Mouse (Mus musculus) forebrain, embryonic 10.5 days (tissue): ENCODE measurements at regions not wholly inside any gene's neighbourhood (a gene's known extent, or its start where the extent isn't known, plus 50 kb on each side); places are given as distances from the start of the nearest gene placed in this dataset.

Experiments used
- DNase-seq: peaks from one replicate; pipeline ENCODE4 v3.0.0-alpha.2; 2017; ENCODE audit warnings: low spot score; ENCODE audit errors: extremely low spot score
- H3K27ac ChIP-seq: fragments of 300-500 bp; sonication (generic); 2 replicates; pipeline ENCODE4 v1.5.1; 2016; ENCODE audit warnings: mild to moderate bottlenecking
- H3K27me3 ChIP-seq: fragments of 300-500 bp; sonication (generic); 2 replicates; pipeline ENCODE4 v1.6.1; 2016; ENCODE audit warnings: mild to moderate bottlenecking; ENCODE audit not compliant: poor library complexity, severe bottlenecking
- H3K36me3 ChIP-seq: fragments of 300-500 bp; sonication (generic); replicated peaks from 2 replicates; pipeline ENCODE4 v1.6.1; 2016; ENCODE audit warnings: mild to moderate bottlenecking, moderate library complexity
- H3K4me1 ChIP-seq: fragments of 300-500 bp; sonication (generic); 2 replicates; pipeline ENCODE4 v1.6.1; 2016
- H3K4me3 ChIP-seq: fragments of 300-500 bp; sonication (generic); 2 replicates; pipeline ENCODE4 v1.5.1; 2016; ENCODE audit warnings: mild to moderate bottlenecking, moderate library complexity
- H3K9me3 ChIP-seq: fragments of 300-500 bp; sonication (generic); 2 replicates; pipeline ENCODE4 v1.6.1; 2016; ENCODE audit warnings: mild to moderate bottlenecking, moderate library complexity
- WGBS: fragments of 180-500 bp; shearing (Covaris S2); methylation state at CpG from one replicate; pipeline ENCODE4 v1.1.7; 2016; 5-methylcytosine and 5-hydroxymethylcytosine counted together

DNA sequence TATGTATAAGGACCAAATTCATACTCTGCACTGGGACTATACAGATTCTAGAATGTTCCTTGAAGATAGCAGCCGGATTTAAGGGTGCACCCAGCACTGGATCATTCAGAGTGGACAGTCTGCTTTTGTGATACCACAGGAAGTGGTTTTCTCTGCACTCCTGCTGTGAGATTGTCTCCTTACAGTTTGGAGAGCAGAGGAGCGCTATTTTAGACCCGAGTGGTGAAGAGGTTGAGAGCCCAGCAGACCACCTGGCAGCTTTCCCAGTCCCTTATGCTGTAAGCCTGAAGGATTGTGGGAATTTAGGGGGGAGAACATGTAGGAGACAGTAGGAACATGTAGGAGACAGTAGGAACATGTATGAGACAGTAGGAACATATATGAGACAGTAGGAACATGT, 147.5 kb upstream of the Zmiz1 start:
- Histone ChIP-seq H3K4me3 (no peak overlapping the region), H3K4me1 (peaks cover 52% of the 10 kb centered on the region), H3K9me3 (no peaks in the 10 kb centered on the region), H3K36me3 (no peaks in the 10 kb centered on the region), H3K27ac (peak overlapping the region; percentile 70), H3K27me3 (peaks cover 71% of the 10 kb centered on the region)
- DNase-seq = no peak
- WGBS = 88% methylated on average over 3 of the region's 3 CpGs

DNA sequence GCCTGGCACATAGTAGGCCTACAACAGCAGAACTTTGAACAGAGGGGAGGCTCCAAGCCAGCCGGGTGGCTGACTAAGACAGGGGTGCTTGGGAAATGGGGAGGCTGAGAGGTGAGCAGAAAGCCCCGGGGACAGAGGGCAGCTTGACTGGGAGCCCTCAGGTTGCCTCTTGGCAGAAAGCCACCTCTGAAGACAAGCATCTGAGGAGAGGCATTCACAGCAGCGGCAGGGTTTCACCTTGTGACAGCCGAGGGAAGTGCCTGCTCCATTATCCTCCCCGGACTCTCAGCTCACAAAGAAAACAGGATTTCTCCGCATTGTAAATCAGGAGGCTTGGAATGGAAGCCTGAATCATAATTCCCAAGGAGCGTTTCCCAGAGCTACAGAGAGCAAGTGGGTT, 146.8 kb upstream of the Zmiz1 start:
- WGBS = 26% methylated on average over 7 of the region's 7 CpGs

DNA sequence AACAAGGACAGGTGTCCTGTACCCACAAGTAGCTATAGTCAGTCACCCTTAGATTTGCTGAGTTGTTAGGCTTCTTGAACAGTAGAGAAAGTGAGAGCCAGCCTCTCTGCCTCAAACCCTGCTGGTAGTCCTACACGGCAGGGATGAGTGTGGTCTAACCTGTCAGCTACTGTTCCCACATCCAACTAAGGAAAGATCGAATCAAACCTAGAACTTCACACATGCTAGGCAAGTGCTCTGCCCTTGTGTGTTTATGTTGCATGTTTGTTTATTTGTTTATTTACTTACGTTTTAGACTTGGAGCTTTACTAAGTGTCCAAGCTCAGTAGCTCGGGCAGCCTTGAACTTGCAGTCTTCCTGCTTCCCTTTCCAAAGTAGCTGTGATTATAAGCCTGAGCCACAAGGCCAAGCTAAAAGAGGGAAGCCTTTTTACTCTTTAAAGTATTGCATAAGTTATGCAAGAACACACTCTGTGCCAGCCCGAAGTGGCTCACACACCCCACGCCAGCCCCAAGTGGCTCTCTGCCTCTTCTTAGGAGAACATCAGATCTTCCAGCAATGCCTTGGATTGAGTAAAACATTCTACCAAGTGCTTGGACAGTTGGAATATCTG, 146.1 kb upstream of the Zmiz1 start:
- WGBS = 91% methylated on average over 6 of the region's 6 CpGs
- H3K4me3 ChIP-seq = no peak overlapping the region
- peaks cover 55% of the 10 kb centered on the region for H3K4me1 ChIP-seq
- H3K9me3 ChIP-seq = no peaks in the 10 kb centered on the region
- H3K27ac ChIP-seq = peak overlapping the region; percentile 70
- H3K36me3 ChIP-seq = no peaks in the 10 kb centered on the region
- H3K27me3 ChIP-seq = peaks cover 71% of the 10 kb centered on the region
- no peak for DNase-seq

More for the DNA sequence above, 146.8 kb upstream of the Zmiz1 start:
- Histone ChIP-seq H3K27ac (peak overlapping the region; percentile 70), H3K36me3 (no peaks in the 10 kb centered on the region), H3K4me1 (peaks cover 52% of the 10 kb centered on the region), H3K4me3 (no peak overlapping the region), H3K9me3 (no peaks in the 10 kb centered on the region), H3K27me3 (peaks cover 71% of the 10 kb centered on the region)
- no peak for DNase-seq

- Histone ChIP-seq H3K4me1 (peaks cover 64% of the 10 kb centered on the region), H3K4me3 (no peak overlapping the region), H3K9me3 (no peaks in the 10 kb centered on the region), H3K27ac (peak overlapping the region; percentile 70; the same call in 1 of the 2 replicates), H3K36me3 (no peaks in the 10 kb centered on the region), H3K27me3 (peaks cover 71% of the 10 kb centered on the region)
- WGBS = 81% methylated on average over 4 of the region's 4 CpGs
- no peak for DNase-seq
Observed at GRCm38 (mm10) chr14:25313693-25314240, 145.2 kb upstream of the Zmiz1 start.

DNA sequence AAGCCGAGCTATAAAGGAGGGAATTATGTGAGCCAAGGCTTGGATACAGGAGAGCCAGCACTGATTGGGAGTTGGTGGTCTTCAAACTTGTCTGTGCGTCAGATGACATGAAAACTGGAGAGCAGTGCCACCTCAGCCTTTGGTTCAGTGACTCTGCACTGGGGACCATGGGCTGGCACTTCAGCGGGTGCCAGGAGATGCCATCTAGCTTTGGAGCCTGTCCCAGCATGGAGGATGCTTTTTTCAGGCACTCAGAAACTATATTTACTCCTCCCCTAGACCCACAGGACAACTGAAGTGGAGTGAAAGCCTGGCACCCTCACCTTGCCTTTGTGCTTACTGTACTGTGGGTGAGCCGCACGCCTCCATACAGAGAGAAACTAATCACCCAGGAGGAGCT, 142.5 kb upstream of the Zmiz1 start:
- no peaks in the 10 kb centered on the region for H3K9me3 ChIP-seq
- DNase-seq = no peak
- H3K27ac ChIP-seq = peak overlapping the region; percentile 94
- no peaks in the 10 kb centered on the region for H3K36me3 ChIP-seq
- WGBS = 97% methylated on average over 5 of the region's 5 CpGs
- no peak overlapping the region for H3K4me3 ChIP-seq
- H3K4me1 ChIP-seq = peaks cover 76% of the 10 kb centered on the region
- H3K27me3 ChIP-seq = peaks cover 59% of the 10 kb centered on the region

GRCm38 (mm10) chr14:25317680-25318471, 141.1 kb upstream of the Zmiz1 start:
- peak; percentile 95 for DNase-seq
- Histone ChIP-seq H3K4me3 (peak overlapping the region; percentile 42), H3K36me3 (no peaks in the 10 kb centered on the region), H3K27ac (peak overlapping the region; percentile 94), H3K27me3 (peaks cover 52% of the 10 kb centered on the region), H3K4me1 (peaks cover 75% of the 10 kb centered on the region), H3K9me3 (no peaks in the 10 kb centered on the region)
- 2% methylated on average over 37 of the region's 37 CpGs for WGBS

DNA sequence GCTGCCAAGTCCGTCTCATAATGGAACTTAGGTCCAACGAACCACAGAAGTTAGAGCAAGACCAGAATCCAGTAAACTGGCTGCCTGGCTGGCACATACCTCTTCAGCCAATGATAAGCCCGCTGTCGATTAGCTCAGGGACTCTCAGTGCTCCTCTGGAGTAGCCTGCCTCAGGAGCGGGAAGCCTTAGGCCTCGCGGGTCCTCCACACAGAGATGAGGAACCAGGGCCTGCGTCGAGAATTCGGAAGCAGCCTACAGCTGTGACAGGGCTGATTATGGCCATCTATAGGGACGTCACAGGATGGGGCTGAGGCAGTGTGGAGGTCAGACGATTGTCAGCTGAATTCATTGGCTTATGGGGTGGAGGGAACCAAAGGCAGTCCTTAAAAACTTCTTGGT, 140.1 kb upstream of the Zmiz1 start:
- Histone ChIP-seq H3K4me1 (peaks cover 86% of the 10 kb centered on the region), H3K27me3 (peaks cover 41% of the 10 kb centered on the region)
- DNase-seq = no peak

GRCm38 (mm10) chr14:25320141-25320540, 138.8 kb upstream of the Zmiz1 start:
- no peaks in the 10 kb centered on the region for H3K36me3 ChIP-seq
- H3K27me3 ChIP-seq = peaks cover 41% of the 10 kb centered on the region
- H3K27ac ChIP-seq = peak overlapping the region; percentile 94
- no peaks in the 10 kb centered on the region for H3K9me3 ChIP-seq
- no peak for DNase-seq
- peaks cover 82% of the 10 kb centered on the region for H3K4me1 ChIP-seq
- no peak overlapping the region for H3K4me3 ChIP-seq
- 66% methylated on average over 4 of the region's 4 CpGs for WGBS

More for the DNA sequence above, 140.1 kb upstream of the Zmiz1 start:
- no peaks in the 10 kb centered on the region for H3K36me3 ChIP-seq
- peak overlapping the region; percentile 94 for H3K27ac ChIP-seq
- H3K9me3 ChIP-seq = no peaks in the 10 kb centered on the region
- WGBS = 56% methylated on average over 12 of the region's 12 CpGs
- no peak overlapping the region for H3K4me3 ChIP-seq

GRCm38 (mm10) chr14:25323542-25324484, 135.2 kb upstream of the Zmiz1 start:
- no peak for DNase-seq
- H3K4me1 ChIP-seq = peaks cover 51% of the 10 kb centered on the region
- H3K27ac ChIP-seq = peak overlapping the region; percentile 66
- peaks cover 19% of the 10 kb centered on the region for H3K27me3 ChIP-seq
- 87% methylated on average over 6 of the region's 6 CpGs for WGBS
- no peak overlapping the region for H3K4me3 ChIP-seq
- no peaks in the 10 kb centered on the region for H3K9me3 ChIP-seq
- no peaks in the 10 kb centered on the region for H3K36me3 ChIP-seq

- H3K4me1 ChIP-seq = peaks cover 31% of the 10 kb centered on the region
- H3K4me3 ChIP-seq = no peak overlapping the region
- no peaks in the 10 kb centered on the region for H3K9me3 ChIP-seq
- no peak overlapping the region for H3K27ac ChIP-seq
- peaks cover 14% of the 10 kb centered on the region; the same call in 1 of the 2 replicates for H3K27me3 ChIP-seq
- 90% methylated on average over 3 of the region's 3 CpGs for WGBS
- no peak for DNase-seq
- H3K36me3 ChIP-seq = no peaks in the 10 kb centered on the region
Observed at GRCm38 (mm10) chr14:25325887-25326286, 133.1 kb upstream of the Zmiz1 start.

DNA sequence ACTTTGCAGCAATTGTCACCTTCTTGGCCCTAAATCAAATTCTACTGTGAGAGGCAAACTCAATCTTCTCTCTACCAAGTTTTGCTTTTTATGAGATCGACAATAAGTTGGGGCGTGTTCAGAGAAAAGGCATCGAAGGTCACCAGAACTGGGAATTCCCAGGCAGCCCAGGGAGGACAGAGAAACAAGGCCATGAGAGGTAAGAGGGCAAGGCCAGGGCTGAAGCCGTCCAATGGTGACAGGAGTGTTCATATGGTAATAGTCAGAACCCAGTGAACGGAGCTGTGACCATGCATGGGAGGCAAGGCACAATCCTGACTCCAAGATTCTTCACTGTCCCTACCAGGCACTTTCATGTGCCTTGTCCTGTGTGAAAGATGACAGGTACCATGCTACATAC, 130.8 kb upstream of the Zmiz1 start:
- WGBS = 91% methylated on average over 5 of the region's 5 CpGs
- peak overlapping the region; percentile 41; the same call in 1 of the 2 replicates for H3K27ac ChIP-seq

DNA sequence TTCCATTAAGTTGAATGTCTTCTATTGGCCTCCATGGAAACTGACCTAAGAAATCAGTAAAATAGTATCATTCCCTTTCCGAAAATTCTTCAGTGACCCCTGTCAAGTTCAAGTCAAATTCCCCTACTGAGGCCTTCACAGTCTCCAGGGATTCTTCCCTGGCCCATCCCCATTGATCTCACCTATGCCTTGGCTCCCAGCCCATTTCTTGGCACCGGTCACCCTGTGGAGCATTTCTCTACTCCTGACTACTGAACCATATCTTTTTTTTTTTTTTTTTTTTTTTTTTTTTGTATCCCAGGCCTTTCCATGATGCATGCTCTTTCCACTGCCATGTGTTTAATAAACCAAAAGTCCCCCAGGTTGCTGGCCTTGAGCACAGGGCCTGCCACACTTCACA, 124.8 kb upstream of the Zmiz1 start:
- peaks cover 5% of the 10 kb centered on the region; the same call in 1 of the 2 replicates for H3K9me3 ChIP-seq
- H3K36me3 ChIP-seq = no peaks in the 10 kb centered on the region
- H3K4me1 ChIP-seq = peaks cover 17% of the 10 kb centered on the region
- H3K27ac ChIP-seq = no peak overlapping the region
- no peak for DNase-seq
- peaks cover 6% of the 10 kb centered on the region; the same call in 1 of the 2 replicates for H3K27me3 ChIP-seq
- 92% methylated on average over 2 of the region's 2 CpGs for WGBS
- no peak overlapping the region for H3K4me3 ChIP-seq

More for the DNA sequence above, 130.8 kb upstream of the Zmiz1 start:
- H3K4me1 ChIP-seq = peaks cover 9% of the 10 kb centered on the region
- H3K9me3 ChIP-seq = no peaks in the 10 kb centered on the region
- no peak for DNase-seq
- no peaks in the 10 kb centered on the region for H3K36me3 ChIP-seq
- no peak overlapping the region for H3K4me3 ChIP-seq
- H3K27me3 ChIP-seq = peaks cover 11% of the 10 kb centered on the region; the same call in 1 of the 2 replicates
